Mouse (Mus musculus) bone marrow, adult 2 months (tissue): Measurements from ENCODE around the gene Slc30a4.

Source experiments
- CTCF ChIP-seq: fragments of 200-500 bp; IDR thresholded peaks from 2 replicates; pipeline ENCODE4 v1.5.1; 2011; ENCODE audit warnings: low read length, control low read depth; ENCODE audit not compliant: control insufficient read depth, insufficient read depth
- POLR2A ChIP-seq: fragments of 200-500 bp; IDR thresholded peaks from 2 replicates; pipeline ENCODE4 v1.6.1; 2011; ENCODE audit warnings: low read depth, mild to moderate bottlenecking, control low read depth, low read length, borderline replicate concordance; ENCODE audit not compliant: control insufficient read depth

GRCm38 (mm10) chr2:122656767-122657166 lies 45.7 kb downstream of the Slc30a4 start:
- TF ChIP-seq CTCF, result no peak
- TF ChIP-seq POLR2A, result no peak
